Mouse (Mus musculus) cerebellum, adult 2 months (tissue): ENCODE measurements around the gene Ccdc3.

Source experiments
- CTCF ChIP-seq: fragments of 200-500 bp; IDR thresholded peaks from 2 replicates; pipeline ENCODE4 v1.5.1; 2011; ENCODE audit warnings: low read depth, mild to moderate bottlenecking, control low read depth, low read length, moderate library complexity, borderline replicate concordance; ENCODE audit not compliant: insufficient read depth
- POLR2A ChIP-seq: fragments of 200-500 bp; IDR thresholded peaks from 2 replicates; pipeline ENCODE4 v1.6.1; 2011; ENCODE audit warnings: low read length, control low read depth, borderline replicate concordance; ENCODE audit not compliant: insufficient read depth

DNA sequence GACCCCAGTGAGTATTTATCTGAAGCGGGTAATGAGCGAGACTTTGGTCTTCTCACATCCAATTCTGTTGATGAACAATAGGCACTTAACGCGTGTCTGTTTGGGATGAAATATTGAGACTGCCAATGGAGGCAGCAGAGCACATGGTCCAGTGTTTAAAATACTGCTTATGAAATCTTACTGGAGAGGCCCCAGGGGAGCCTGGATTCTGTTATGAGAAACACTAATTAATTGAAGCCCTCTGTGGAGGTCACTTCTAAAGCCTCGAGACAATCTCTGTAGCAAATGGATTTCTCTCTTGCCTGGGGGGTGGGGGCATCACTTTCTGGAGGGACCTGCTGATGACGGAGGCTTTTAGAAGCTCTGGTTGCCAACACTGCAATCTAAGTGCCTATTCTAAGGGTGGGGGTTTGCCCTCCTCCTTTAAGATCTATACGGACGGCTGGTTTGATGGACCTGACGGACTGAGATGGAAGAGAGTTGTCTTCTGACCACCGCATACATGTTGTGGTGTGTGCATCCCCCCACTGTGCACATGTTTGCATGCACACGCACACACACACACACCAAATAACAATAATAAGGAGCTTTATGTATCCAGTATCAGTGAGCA lies 22.8 kb downstream of the Ccdc3 start:
- TF ChIP-seq CTCF: no peak
- no peak for TF ChIP-seq POLR2A
